Mouse (Mus musculus): ENCODE data around the gene Wdr20. TPM values are rescaled to one million over a fixed set of nuclear protein-coding genes. Genes with fewer than 3 reads are reported as not detected.

The Wdr20 gene
- polyA plus RNA-seq, 1 experiment from 2014 or later: 25.4 TPM

GRCm38 (mm10) chr12:110738158-110738921 lies 596 bp downstream of the Wdr20 start:
- peak overlapping the region; percentile 99 for H3K4me3 ChIP-seq (ENCODE audit: low read depth, low read length)
- peak overlapping the region; percentile 93 for H3K9ac ChIP-seq
- no peaks in the 10 kb centered on the region for H3K9me3 ChIP-seq (ENCODE audit: low read depth, low read length)
- no peak; the same call in 1 of the 2 replicates for ATAC-seq (ENCODE audit: insufficient read depth)
- H3K36me3 ChIP-seq (ENCODE audit: insufficient read depth): 0 out of 2 replicates have a peak, but pooled peaks cover 9% of the 10 kb centered on the region
- H3K27me3 ChIP-seq (ENCODE audit: insufficient read depth, low read length): 0 out of 2 replicates have a peak, but pooled peaks cover 5% of the 10 kb centered on the region
- TF ChIP-seq CTCF (IDR thresholded peaks at IDR 0.05; ENCODE audit: low read depth): no peak
- DNase-seq: no peak
- peak overlapping the region; percentile 76 for H3K27ac ChIP-seq (ENCODE audit: low read depth)
- peaks cover 14% of the 10 kb centered on the region for H3K4me1 ChIP-seq (ENCODE audit: insufficient read depth)
- WGBS: under 1% methylated on average over 71 of the region's 72 CpGs
- H3K4me2 ChIP-seq: peak overlapping the region; percentile 88

- Histone ChIP-seq H3K27ac (ENCODE audit: low read depth) (no peak overlapping the region), H3K4me3 (ENCODE audit: low read depth, low read length) (no peak overlapping the region), H3K27me3 (ENCODE audit: insufficient read depth, low read length) (no peaks in the 10 kb centered on the region), H3K9ac (no peak overlapping the region), H3K4me2 (no peak overlapping the region), H3K9me3 (ENCODE audit: low read depth, low read length) (no peaks in the 10 kb centered on the region), H3K4me1 (ENCODE audit: insufficient read depth) (no peaks in the 10 kb centered on the region), H3K36me3 (ENCODE audit: insufficient read depth) (no peaks in the 10 kb centered on the region)
- ATAC-seq (ENCODE audit: insufficient read depth) (no peak), DNase-seq (no peak)
- TF ChIP-seq CTCF (IDR thresholded peaks at IDR 0.05; ENCODE audit: low read depth): no peak
- WGBS: 74% methylated on average over 10 of the region's 10 CpGs
These were observed 13.2 kb downstream of the Wdr20 start for GRCm38 (mm10) chr12:110750770-110751439.

- DNase-seq (no peak), ATAC-seq (ENCODE audit: insufficient read depth) (no peak)
- Histone ChIP-seq H3K27ac (ENCODE audit: low read depth) (no peak overlapping the region), H3K4me1 (ENCODE audit: insufficient read depth) (no peaks in the 10 kb centered on the region), H3K4me3 (ENCODE audit: low read depth, low read length) (no peak overlapping the region), H3K36me3 (ENCODE audit: insufficient read depth) (no peaks in the 10 kb centered on the region), H3K9ac (no peak overlapping the region), H3K27me3 (ENCODE audit: insufficient read depth, low read length) (no peaks in the 10 kb centered on the region), H3K4me2 (no peak overlapping the region), H3K9me3 (ENCODE audit: low read depth, low read length) (no peaks in the 10 kb centered on the region)
- TF ChIP-seq CTCF (IDR thresholded peaks at IDR 0.05; ENCODE audit: low read depth): no peak
These were observed 15.0 kb downstream of the Wdr20 start for GRCm38 (mm10) chr12:110752703-110753102.

GRCm38 (mm10) chr12:110753976-110754375 lies 16.2 kb downstream of the Wdr20 start:
- ATAC-seq (ENCODE audit: insufficient read depth) (no peak), DNase-seq (no peak)
- no peak overlapping the region for H3K4me2 ChIP-seq
- H3K36me3 ChIP-seq (ENCODE audit: insufficient read depth): no peaks in the 10 kb centered on the region
- no peak for TF ChIP-seq CTCF (IDR thresholded peaks at IDR 0.05; ENCODE audit: low read depth)
- 94% methylated on average over 4 of the region's 4 CpGs for WGBS
- H3K9me3 ChIP-seq (ENCODE audit: low read depth, low read length): no peaks in the 10 kb centered on the region
- H3K9ac ChIP-seq: no peak overlapping the region
- H3K4me3 ChIP-seq (ENCODE audit: low read depth, low read length): no peak overlapping the region
- no peaks in the 10 kb centered on the region for H3K4me1 ChIP-seq (ENCODE audit: insufficient read depth)
- no peaks in the 10 kb centered on the region for H3K27me3 ChIP-seq (ENCODE audit: insufficient read depth, low read length)
- no peak overlapping the region for H3K27ac ChIP-seq (ENCODE audit: low read depth)

GRCm38 (mm10) chr12:110757161-110757560 lies 19.4 kb downstream of the Wdr20 start:
- no peak overlapping the region for H3K9ac ChIP-seq
- no peaks in the 10 kb centered on the region for H3K36me3 ChIP-seq (ENCODE audit: insufficient read depth)
- no peak overlapping the region for H3K4me3 ChIP-seq (ENCODE audit: low read depth, low read length)
- no peak for DNase-seq
- 82% methylated on average over 3 of the region's 3 CpGs for WGBS
- TF ChIP-seq CTCF (IDR thresholded peaks at IDR 0.05; ENCODE audit: low read depth): no peak
- H3K27ac ChIP-seq (ENCODE audit: low read depth): no peak overlapping the region
- no peaks in the 10 kb centered on the region for H3K9me3 ChIP-seq (ENCODE audit: low read depth, low read length)
- H3K27me3 ChIP-seq (ENCODE audit: insufficient read depth, low read length): no peaks in the 10 kb centered on the region
- no peaks in the 10 kb centered on the region for H3K4me1 ChIP-seq (ENCODE audit: insufficient read depth)
- no peak overlapping the region for H3K4me2 ChIP-seq
- no peak for ATAC-seq (ENCODE audit: insufficient read depth)

- Histone ChIP-seq H3K9ac (no peak overlapping the region), H3K36me3 (ENCODE audit: insufficient read depth) (no peaks in the 10 kb centered on the region), H3K4me1 (ENCODE audit: insufficient read depth) (no peaks in the 10 kb centered on the region), H3K9me3 (ENCODE audit: low read depth, low read length) (no peaks in the 10 kb centered on the region), H3K4me3 (ENCODE audit: low read depth, low read length) (no peak overlapping the region), H3K27me3 (ENCODE audit: insufficient read depth, low read length) (no peaks in the 10 kb centered on the region), H3K4me2 (no peak overlapping the region), H3K27ac (ENCODE audit: low read depth) (no peak overlapping the region)
- WGBS: 92% methylated on average over 7 of the region's 8 CpGs
- TF ChIP-seq CTCF (IDR thresholded peaks at IDR 0.05; ENCODE audit: low read depth): no peak
- ATAC-seq (ENCODE audit: insufficient read depth) (no peak), DNase-seq (no peak)
These were observed 21.2 kb downstream of the Wdr20 start for GRCm38 (mm10) chr12:110758932-110759331.

- no peak overlapping the region for H3K27ac ChIP-seq (ENCODE audit: low read depth)
- DNase-seq (no peak), ATAC-seq (ENCODE audit: insufficient read depth) (no peak)
- no peaks in the 10 kb centered on the region for H3K9me3 ChIP-seq (ENCODE audit: low read depth, low read length)
- 72% methylated on average over 2 of the region's 2 CpGs for WGBS
- no peaks in the 10 kb centered on the region for H3K36me3 ChIP-seq (ENCODE audit: insufficient read depth)
- H3K27me3 ChIP-seq (ENCODE audit: insufficient read depth, low read length): no peaks in the 10 kb centered on the region
- no peak for TF ChIP-seq CTCF (IDR thresholded peaks at IDR 0.05; ENCODE audit: low read depth)
- H3K9ac ChIP-seq: no peak overlapping the region
- no peaks in the 10 kb centered on the region for H3K4me1 ChIP-seq (ENCODE audit: insufficient read depth)
- no peak overlapping the region for H3K4me3 ChIP-seq (ENCODE audit: low read depth, low read length)
- no peak overlapping the region for H3K4me2 ChIP-seq
These were observed 24.6 kb downstream of the Wdr20 start for GRCm38 (mm10) chr12:110762321-110762720.
